Mouse (Mus musculus) Muller cell, postnatal 12 days (primary cell): ENCODE measurements around the gene Exosc6.
"Not testable (repeated sequence)": the region's sequence is repeated elsewhere in the genome, so short reads cannot be mapped to it uniquely, and the experiment has no call there.

Experiments
- DNase-seq: peaks from one replicate; pipeline ENCODE4 v3.0.0-alpha.2; 2015; ENCODE audit errors: inconsistent ontology term

Exosc6 gene

DNA sequence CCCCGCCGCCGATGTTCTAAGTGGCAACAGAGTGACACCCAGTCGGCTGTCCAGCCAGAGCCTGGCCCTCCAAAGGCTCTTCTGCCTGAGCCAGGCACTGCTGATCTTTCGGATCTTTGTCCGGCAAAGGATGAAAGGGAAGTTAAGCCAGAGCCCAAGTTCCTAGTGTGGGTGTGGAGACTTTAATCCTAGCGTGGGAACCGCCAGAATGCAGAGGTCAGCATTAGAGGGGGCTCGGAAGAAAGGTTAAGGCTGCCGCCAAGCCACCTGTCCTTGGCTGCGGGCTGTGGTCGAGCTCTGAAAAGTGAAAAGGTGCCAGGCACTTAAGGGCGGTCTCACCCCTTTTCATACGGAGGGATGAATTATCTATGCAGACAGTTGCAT, 5.5 kb downstream of the Exosc6 start:
- DNase-seq = peak; percentile 45

DNA sequence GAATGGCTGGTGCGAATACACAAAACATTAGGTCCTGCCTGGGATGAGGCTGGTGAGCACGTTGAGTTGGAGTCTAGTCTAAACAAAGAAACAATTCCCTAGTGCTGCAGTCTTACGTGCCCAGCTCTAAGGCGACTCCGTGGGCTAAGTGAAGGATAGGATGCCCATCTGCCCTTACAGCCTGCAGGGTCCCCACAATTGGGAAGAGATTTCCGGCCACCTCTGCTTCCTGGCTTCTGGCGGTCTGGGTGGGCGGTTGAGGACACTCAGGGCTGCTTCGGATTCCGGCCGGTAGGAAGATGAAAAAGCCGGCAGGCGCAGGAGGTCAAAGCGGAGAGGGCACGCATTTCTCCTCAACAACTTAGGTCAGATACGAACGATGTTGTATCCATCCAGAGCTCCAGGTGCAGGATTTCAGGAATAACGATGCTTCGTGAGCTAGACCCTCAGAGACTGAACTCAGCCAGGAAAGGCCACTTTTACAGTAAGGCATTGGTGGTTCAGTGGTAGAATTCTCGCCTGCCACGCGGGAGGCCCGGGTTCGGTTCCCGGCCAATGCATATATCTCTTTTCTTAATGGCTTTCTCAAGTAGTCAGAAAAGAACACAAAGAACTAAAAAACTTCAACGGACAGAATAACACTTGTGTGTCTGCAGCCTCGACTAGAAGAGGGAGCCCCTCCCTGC, 6.1 kb downstream of the Exosc6 start:
- peak; percentile 90 for DNase-seq

DNA sequence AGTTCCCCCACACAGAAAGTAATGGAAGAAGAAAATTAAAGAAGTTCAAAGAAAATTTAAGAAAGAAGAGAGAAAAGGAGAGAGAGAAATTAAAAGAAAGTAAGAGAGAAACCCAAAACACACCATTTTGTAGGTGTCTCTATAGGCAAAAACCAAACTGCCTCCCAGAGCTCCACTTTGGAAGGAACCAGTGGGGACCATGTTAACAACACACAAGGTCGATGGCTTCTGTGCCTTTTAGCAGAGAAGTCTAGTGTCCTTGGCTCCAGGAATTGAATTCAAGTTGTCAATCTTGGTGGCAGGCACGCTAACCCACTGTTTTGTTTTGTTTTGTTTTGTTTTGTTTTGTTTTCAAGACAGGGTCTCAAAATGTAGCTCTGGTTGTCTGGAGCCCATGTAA, 6.8 kb downstream of the Exosc6 start:
- no peak for DNase-seq

DNA sequence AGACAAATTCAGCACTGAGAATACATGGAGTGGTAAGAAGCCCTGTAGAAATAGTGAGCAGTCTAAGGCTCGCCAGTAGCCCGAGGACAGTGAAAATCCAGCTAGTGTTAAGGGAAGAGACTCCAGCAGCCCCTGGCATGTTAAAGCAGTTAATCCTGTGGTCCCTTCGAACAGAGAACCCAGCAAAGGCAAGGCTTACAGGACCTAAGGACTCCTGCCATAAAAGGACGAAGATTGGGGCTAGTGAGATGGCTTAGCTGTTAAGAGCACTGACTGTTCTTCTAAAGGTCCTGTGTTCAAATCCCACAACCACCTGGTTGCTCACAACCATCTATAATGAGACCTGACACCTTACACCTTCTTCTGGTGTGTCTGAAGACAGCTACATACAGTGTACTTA, 10.2 kb downstream of the Exosc6 start:
- no peak for DNase-seq

DNA sequence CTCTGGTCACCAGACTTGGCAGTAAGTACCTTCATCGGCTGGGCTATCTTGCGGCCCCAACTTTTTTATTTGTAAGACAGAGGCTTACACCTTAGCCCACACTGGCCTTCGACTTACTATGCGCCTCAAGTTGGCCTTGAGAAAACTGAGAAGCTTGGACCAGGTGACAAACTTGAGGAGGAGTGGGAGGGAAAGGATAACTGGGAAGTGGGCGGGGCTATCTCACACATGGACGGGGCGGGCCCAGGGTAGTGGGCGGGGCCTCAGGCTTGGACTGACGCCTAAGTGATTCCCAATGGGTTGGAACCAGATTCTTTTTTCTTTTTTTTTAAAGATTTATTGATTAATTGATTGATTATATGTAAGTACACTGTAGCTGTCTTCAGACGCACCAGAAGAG, 11.3 kb downstream of the Exosc6 start:
- no peak for DNase-seq

DNA sequence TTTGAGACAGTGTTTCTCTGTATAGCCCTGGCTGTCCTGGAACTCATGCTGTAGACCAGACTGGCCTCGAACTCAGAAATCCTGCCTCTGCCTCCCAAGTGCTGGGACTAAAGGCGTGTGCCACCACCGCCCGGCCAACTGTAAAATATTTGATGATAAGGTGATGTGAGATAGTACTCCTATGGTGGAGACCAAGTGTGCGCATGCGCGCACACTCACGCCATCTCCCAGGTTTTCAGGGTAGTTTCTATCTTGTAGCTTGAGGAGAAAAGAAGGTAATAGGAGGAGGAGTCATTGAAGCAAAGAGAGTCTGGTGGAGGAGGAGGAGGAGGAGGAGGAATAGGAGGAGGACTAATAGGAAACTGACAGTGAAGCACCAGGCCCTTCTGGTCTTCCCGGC, 12.5 kb downstream of the Exosc6 start:
- DNase-seq = not testable (repeated sequence)

DNA sequence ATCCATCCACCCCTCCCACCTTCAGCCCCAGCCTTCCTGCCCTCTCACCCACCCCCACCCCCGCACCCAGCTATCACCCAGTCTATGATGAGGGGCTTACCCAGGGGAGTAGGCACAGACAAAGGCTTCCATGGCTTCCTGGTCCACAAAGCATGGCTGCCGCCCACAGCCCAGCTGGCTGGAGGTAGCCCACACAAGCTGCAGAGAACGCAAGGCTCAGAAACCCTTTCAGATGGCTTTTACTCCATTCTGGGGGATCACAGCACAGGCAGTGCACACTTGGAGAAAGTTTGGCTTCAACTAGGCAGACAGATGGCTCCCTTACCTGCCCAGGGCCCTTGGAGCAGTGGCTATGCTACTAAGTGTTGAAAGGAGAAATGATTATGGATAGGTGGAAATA, 19.8 kb downstream of the Exosc6 start:
- no peak for DNase-seq

DNA sequence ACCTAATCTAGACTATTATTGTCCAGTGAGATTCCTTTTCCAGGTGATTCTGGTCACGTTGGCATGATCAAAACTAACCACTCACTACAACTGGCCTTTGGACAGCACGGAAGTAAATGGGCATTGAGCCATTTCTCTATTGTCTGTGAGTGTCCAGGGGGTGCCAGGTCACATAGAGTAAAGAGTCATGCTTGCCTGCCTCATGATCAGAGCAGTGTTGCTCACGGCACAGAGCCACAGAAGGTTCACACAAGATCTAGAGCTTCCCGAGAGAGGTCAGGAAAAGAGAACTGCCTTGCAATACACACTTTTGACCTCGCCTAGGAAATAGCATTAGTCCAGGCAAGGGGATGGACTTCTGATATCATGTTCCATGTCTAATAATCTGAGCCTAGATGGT, 23.3 kb downstream of the Exosc6 start:
- DNase-seq = no peak

DNA sequence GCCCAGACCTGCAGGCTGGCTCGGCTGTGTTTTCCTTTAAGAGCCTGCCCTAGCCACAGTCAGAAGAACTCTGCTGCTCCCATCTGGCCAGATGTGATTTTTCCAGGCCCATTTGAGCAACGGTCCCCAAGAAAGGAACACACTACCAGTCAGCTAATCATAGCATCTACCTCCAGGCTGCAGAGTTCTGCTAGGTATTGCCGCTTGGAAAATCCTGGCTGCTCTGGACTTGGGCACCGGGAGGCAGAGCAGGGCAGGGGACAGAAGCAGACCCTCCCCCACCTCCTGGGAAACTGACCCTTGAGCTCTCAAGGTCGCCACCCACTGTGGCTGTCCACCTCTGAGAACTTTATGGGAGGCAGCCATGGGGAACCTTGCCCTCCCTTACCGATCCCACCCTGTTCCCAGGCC, 23.7 kb downstream of the Exosc6 start:
- DNase-seq = no peak

DNA sequence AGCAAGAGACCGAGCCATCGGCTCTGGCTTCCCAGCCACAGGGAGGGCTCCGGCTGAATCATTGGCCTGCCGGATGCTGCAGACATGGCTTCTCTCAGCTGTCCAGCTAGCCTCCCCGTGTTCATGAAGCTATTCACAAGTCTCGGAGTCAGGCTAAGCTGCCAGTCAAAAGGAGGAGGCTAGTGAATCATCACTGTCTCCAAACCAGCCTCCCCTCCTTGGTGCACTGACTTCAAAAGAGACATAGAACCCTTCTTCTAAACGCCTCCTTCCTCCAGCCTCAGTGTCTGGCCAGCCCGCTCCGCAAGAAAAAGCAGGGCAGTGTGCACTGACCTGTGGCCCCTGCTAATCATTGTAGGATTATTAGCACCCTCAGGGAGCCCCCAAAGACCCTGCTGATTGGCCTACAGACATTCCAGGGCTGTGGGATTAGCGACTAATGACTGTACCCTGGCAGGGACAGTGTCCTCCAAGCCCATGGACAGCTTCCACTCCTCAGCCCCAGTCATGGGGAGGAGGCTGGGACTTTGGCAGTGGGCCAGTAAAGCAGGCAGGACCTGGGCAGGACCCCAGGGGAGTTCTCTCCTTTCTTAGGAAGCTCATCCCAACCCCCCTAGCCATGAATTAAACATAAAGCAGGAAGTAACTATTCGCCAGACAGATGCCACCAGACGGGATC, 25.6 kb downstream of the Exosc6 start:
- DNase-seq = peak; percentile 56

DNA sequence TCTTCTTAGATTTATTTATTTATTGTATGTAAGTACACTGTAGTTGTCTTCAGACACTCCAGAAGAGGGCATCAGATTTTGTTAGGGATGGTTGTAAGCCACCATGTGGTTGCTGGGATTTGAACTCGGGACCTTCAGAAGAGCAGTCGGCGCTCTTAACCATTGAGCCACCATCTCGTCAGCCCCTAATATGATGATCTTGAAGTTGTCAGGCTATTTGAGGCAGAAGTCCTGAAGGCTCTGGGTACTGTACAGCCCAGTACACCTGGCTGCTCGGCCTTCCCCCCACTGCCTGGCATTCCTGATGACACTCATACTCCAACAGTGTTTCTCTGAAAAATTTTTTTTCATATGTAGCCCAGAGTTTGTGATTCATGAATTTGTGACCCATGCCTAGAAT, 27.8 kb downstream of the Exosc6 start:
- DNase-seq = not testable (repeated sequence)

DNA sequence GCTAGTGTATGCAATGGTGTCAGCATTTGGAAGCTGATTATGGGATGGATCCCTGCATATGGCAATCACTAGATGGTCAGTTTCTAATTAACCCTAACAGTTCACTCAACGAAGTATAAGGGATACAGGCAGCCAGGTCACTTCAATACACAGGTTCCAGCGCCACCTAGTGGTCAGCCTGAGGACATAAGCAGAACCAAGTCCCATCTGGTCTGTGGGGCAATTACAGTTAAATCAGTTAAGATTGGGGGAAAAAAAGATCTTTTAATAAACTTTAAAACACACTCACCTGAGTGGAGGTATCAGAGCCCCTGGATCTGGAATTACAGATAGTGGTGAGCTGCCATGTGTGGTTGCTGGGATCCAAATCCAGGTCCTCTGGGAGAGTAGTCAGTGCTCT, 34.0 kb downstream of the Exosc6 start:
- DNase-seq = peak; percentile 37

DNA sequence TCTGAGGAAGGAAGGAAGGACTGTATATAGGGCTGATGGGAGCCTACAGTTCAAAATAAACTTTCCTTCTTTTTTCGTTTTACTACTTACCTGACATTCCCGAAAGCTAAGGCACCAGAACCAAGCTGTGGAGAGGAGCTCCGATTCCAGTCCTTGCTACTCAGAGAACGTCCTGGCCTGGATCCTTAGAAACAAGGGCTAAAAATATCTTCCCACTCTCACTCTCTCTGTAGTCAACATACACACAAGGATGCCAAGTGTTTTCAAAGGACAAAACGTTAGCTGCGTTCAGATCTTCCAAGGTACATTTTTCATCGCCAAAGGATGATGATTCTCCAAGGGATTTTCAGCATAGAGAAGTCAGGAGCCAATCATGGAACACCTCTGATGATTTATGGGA, 35.6 kb downstream of the Exosc6 start:
- DNase-seq = no peak

DNA sequence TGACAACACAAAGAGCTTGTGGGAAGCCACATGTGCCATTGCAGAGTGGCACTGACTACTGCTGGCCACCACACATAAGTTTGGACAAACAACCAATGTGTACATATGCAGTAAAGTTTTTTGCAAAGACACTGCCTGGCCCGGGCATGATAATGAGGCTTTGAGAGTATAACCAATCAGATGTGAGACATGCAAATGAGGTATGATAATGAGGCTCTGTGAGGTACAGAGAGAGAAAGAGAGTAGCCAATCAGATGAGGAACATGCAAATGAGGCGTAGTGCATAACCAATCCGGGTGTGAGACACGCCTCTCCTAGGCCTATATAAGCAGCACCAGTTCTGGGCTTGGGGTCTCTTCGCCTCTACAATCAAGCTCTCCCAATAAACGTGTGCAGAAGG, 36.2 kb downstream of the Exosc6 start, which contains the start of gene Clec18a:
TSS of gene Clec18a (minus strand) at position 101 of the 400 bp plus-strand sequence.
- not testable (repeated sequence) for DNase-seq

DNA sequence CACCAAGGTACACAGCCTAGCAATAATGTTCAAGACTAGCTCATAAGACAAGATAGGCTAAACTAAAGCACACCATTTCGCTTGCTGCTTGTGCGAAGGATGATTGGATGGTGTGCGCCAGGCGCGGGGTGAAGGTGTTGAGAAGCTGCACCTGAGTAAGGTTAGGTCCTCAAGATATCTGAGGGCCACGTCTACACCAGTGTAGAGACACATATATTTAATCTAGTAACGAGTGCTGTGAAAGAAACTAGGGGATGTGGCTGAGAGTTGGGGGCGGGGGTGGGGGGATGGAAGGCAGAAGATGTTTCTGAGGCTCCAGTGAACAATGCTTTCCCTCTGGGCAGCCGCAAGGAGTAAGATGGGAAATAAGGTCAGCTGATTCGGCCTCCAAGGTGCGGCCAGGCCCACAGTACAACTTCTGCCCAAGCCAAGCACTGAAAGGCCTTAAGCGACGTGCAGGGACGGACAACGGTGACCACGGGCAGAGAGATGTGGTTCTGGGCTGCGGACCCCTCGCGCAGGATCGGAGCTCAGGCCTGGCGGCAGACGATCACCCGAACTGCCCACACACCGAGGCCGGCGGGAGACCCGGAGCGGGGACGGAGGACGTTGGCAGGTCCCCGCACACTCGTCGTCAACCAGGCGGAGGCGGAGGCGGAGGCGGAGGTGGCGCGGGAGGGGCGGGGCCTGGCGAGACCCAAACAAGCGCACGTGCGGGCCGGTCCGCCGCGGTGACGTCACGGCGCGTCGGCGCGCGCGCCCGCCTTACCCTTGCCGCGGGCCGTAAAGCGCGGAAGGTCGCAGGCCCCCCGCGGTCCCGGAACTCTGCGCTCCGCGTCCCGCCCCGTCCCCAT, 38.0 kb downstream of the Exosc6 start, which contains the start of gene Pdpr:
TSS of gene Pdpr (plus strand) at position 766 of the 854 bp plus-strand sequence.
- peak; percentile 93 for DNase-seq

DNA sequence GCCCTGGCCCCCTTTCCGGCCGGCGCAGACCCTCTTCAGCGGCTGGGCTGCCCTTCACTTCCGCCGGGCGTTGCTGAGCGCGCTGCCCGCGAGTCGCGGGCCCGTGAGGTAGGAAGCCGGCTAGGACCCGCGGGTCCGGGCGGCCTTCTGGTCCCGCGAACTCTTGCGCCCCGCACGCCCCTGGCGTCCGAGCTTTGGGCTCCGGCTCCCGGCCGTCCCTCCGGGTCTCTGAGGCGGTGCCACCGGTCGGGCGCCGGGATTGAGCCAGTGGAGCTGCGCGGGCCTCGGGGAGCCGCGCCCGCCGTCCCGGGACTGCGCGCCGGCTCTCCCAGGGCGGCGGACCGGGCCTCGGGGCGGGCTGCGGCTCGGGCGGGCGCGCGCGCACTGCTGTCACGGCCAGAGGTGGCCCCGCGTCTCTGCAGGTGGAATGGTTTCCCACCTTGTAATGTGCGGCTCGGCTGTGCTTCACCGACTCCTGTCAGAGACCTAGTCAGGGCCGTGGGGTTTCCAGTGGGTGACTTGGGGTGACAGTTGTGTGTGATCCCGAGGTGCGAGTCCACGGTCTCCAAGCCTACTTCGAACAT, 38.7 kb downstream of the Exosc6 start:
- not testable (repeated sequence) for DNase-seq
